Mouse (Mus musculus) brain, embryonic 14.5 days (tissue): ENCODE data around the gene Olfr1153.

Source experiments
- CTCF ChIP-seq: fragments of 200-500 bp; IDR thresholded peaks from 2 replicates; pipeline ENCODE4 v1.5.1; 2012; ENCODE audit warnings: inconsistent platforms, mild to moderate bottlenecking, moderate library complexity, borderline replicate concordance; ENCODE audit not compliant: insufficient read depth, insufficient read length; ENCODE audit errors: extremely low read depth
- POLR2A ChIP-seq: fragments of 200-500 bp; IDR thresholded peaks from 2 replicates; pipeline ENCODE4 v1.6.1; 2012; ENCODE audit warnings: mild to moderate bottlenecking, inconsistent platforms, borderline replicate concordance; ENCODE audit not compliant: poor library complexity, insufficient read depth, insufficient read length, severe bottlenecking; ENCODE audit errors: extremely low read depth

- TF ChIP-seq POLR2A, result no peak
- TF ChIP-seq CTCF, result no peak
Observed at GRCm38 (mm10) chr2:87905066-87905465, 10.3 kb downstream of the Olfr1153 start, which contains the start of gene Olfr1154.
